Mouse (Mus musculus) layer of hippocampus, postnatal 25 days (tissue): ENCODE data around the gene Igsf3. TPM values are rescaled to one million over a fixed set of nuclear protein-coding genes. Genes with fewer than 3 reads are reported as not detected.

Experiments used
- DNase-seq, 2 experiments: peaks; one replicate each; pipeline ENCODE4 v3.0.0; 2022; ENCODE audit warnings: mixed read lengths in 2 of 2, low spot score in 1 of 2; ENCODE audit errors: extremely low spot score in 1 of 2
- total RNA-seq, 2 experiments: library from RNA; stranded (reverse); gene quantifications; 2 replicates each; pipeline ENCODE4 v1.2.3; 2021

The Igsf3 gene
- total RNA-seq = 10 to 100 TPM; 18.8 to 24.3 TPM

GRCm38 (mm10) chr3:101376538-101377247 is at the start of gene Igsf3:
TSS of gene Igsf3 (plus strand) at chr3:101377083.
- DNase-seq = peak in 1 of 2 experiments; percentile 42

- DNase-seq = no peak
These were observed 49.6 kb upstream of the Igsf3 start for GRCm38 (mm10) chr3:101327248-101327647.

GRCm38 (mm10) chr3:101328617-101329016 is 48.3 kb upstream of the Igsf3 start:
- no peak for DNase-seq

GRCm38 (mm10) chr3:101343199-101343924 is 33.5 kb upstream of the Igsf3 start:
- peak; percentile 29 to 51 for DNase-seq

GRCm38 (mm10) chr3:101344246-101344645 is 32.6 kb upstream of the Igsf3 start:
- DNase-seq = no peak

GRCm38 (mm10) chr3:101345299-101345698 is 31.6 kb upstream of the Igsf3 start:
- no peak for DNase-seq

- DNase-seq = no peak
These were observed 30.1 kb upstream of the Igsf3 start for GRCm38 (mm10) chr3:101346806-101347205.

GRCm38 (mm10) chr3:101348501-101349161 is 28.3 kb upstream of the Igsf3 start:
- no peak for DNase-seq

- no peak for DNase-seq
These were observed 27.2 kb upstream of the Igsf3 start for GRCm38 (mm10) chr3:101349542-101350307.

GRCm38 (mm10) chr3:101350406-101350805 is 26.5 kb upstream of the Igsf3 start:
- no peak for DNase-seq

- DNase-seq = no peak
These were observed 22.4 kb upstream of the Igsf3 start for GRCm38 (mm10) chr3:101354490-101354889.

GRCm38 (mm10) chr3:101355702-101356101 is 21.2 kb upstream of the Igsf3 start:
- DNase-seq = no peak

GRCm38 (mm10) chr3:101356583-101357553 is 20.0 kb upstream of the Igsf3 start:
- DNase-seq = no peak

- DNase-seq = no peak
These were observed 16.1 kb upstream of the Igsf3 start for GRCm38 (mm10) chr3:101360832-101361231.

- DNase-seq = no peak
These were observed 14.5 kb upstream of the Igsf3 start for GRCm38 (mm10) chr3:101362391-101362790.

GRCm38 (mm10) chr3:101363574-101363973 is 13.3 kb upstream of the Igsf3 start:
- no peak for DNase-seq

- DNase-seq = no peak
These were observed 11.7 kb upstream of the Igsf3 start for GRCm38 (mm10) chr3:101365081-101365612.

GRCm38 (mm10) chr3:101365911-101366310 is 11.0 kb upstream of the Igsf3 start:
- no peak for DNase-seq

GRCm38 (mm10) chr3:101367372-101367771 is 9.5 kb upstream of the Igsf3 start:
- no peak for DNase-seq
